33 mouse cellular contexts compared by ENCODE assay signal in the genomic region with DNA sequence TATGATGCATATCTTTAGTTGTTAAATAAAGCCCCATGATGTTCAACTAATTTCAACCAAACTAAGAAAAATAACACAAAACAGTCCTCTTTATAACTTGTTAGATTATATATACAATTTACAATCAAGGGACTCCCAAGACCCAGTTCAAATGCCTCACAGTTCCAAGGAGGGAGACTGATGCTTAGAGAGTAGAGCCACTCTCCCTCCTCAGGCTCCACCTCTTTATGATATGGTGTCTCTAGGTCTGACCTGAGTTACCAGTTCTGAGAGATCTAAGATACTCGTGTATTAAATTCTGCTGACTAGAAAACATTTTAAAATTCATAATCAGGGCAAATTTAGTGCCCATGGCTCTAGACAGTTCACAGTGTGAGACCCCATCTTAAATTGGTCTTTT. TPM values are rescaled to one million over a fixed set of nuclear protein-coding genes. Genes with fewer than 3 reads are reported as not detected.
"Had no signal": no experiment of that assay in that cellular context is flagged by ENCODE, and none has a peak within 500 bp of the region (broad histone marks: within the 10 kb centered on the region; RNA-seq: fewer than 3 reads in every experiment).

No protein-coding gene starts in this region.

- DNase-seq: left cerebral cortex, postnatal 4 days; liver; liver, embryonic 13.5 days; liver, postnatal 0 days; lung, adult 18-20 months; lung, adult 2 months; lung, embryonic 14.5 days; lung, postnatal 10 days; lung, postnatal 14 days; lung, postnatal 36 days; lung, postnatal 4 days; midbrain, embryonic 14.5 days had no signal

- H3K27ac ChIP-seq: limb, embryonic 10.5 days; limb, embryonic 12.5 days; limb, embryonic 13.5 days; limb, embryonic 15.5 days; liver, embryonic 12.5 days; liver, embryonic 13.5 days; liver, embryonic 14.5 days; liver, embryonic 15.5 days; lung, embryonic 15.5 days; macrophage; midbrain, embryonic 10.5 days; midbrain, embryonic 12.5 days; midbrain, embryonic 13.5 days; midbrain, embryonic 15.5 days; neural tube, embryonic 12.5 days had no signal

- H3K4me3 ChIP-seq: limb, embryonic 10.5 days; limb, embryonic 12.5 days; limb, embryonic 13.5 days; limb, embryonic 15.5 days; liver, embryonic 12.5 days; liver, embryonic 13.5 days; liver, embryonic 15.5 days; lung, embryonic 15.5 days; megakaryocyte, embryonic 14.5 days; midbrain, embryonic 10.5 days; midbrain, embryonic 12.5 days; midbrain, embryonic 13.5 days; midbrain, embryonic 15.5 days; myocyte; neural tube, embryonic 12.5 days had no signal

- ATAC-seq: liver, embryonic 12.5 days; liver, postnatal 0 days; lung, postnatal 0 days; midbrain, embryonic 13.5 days; midbrain, embryonic 15.5 days; midbrain, embryonic 16.5 days had no signal

- H3K4me2 ChIP-seq: limb, embryonic 12.5 days; limb, embryonic 13.5 days; limb, embryonic 15.5 days; liver, embryonic 11.5 days; liver, embryonic 12.5 days; liver, embryonic 13.5 days; liver, embryonic 15.5 days; lung, embryonic 14.5 days; lung, embryonic 15.5 days; midbrain, embryonic 11.5 days; midbrain, embryonic 12.5 days; midbrain, embryonic 13.5 days; midbrain, embryonic 15.5 days; neural tube, embryonic 12.5 days had no signal

- H3K27me3 ChIP-seq: limb, embryonic 12.5 days; limb, embryonic 13.5 days; limb, embryonic 15.5 days; liver, embryonic 12.5 days; liver, embryonic 13.5 days; liver, embryonic 15.5 days; lung, embryonic 15.5 days; megakaryocyte, embryonic 14.5 days; midbrain, embryonic 12.5 days; midbrain, embryonic 13.5 days; midbrain, embryonic 15.5 days; neural tube, embryonic 12.5 days had no signal

- H3K36me3 ChIP-seq: midbrain, embryonic 15.5 days had no signal

- H3K4me1 ChIP-seq: limb, embryonic 10.5 days; limb, embryonic 12.5 days; neural tube, embryonic 12.5 days had no signal

- H3K9ac ChIP-seq: limb, embryonic 12.5 days; limb, embryonic 13.5 days; limb, embryonic 15.5 days; liver, embryonic 12.5 days; liver, embryonic 13.5 days; liver, embryonic 14.5 days; liver, embryonic 15.5 days; liver, postnatal 0 days; lung, embryonic 14.5 days; lung, embryonic 15.5 days; midbrain, embryonic 12.5 days; midbrain, embryonic 13.5 days; midbrain, embryonic 15.5 days; neural tube, embryonic 12.5 days had no signal

- H3K9me3 ChIP-seq: limb, embryonic 10.5 days; limb, embryonic 12.5 days; limb, embryonic 13.5 days; limb, embryonic 15.5 days; liver, embryonic 12.5 days; liver, embryonic 13.5 days; liver, embryonic 15.5 days; lung, embryonic 15.5 days; megakaryocyte, embryonic 14.5 days; midbrain, embryonic 10.5 days; midbrain, embryonic 13.5 days; midbrain, embryonic 15.5 days; neural tube, embryonic 12.5 days had no signal

RNA-seq across cellular contexts. Expression of a gene that starts 15.6 kb away (rescaled TPM):
- polyA plus RNA-seq: liver, adult 2 months; liver, embryonic 13.5 days; liver, postnatal 0 days; lung, adult 2 months; lung, postnatal 0 days; macrophage had no signal

RNA-seq across cellular contexts. Expression of a gene that starts 46.5 kb away (rescaled TPM):
- polyA plus RNA-seq: lung, adult 2 months; macrophage had no signal
